Mouse (Mus musculus) frontal cortex, postnatal 14 days (tissue): ENCODE measurements at regions not wholly inside any gene's neighbourhood (a gene's known extent, or its start where the extent isn't known, plus 50 kb on each side); places are given as distances from the start of the nearest gene placed in this dataset.

Experiments used
- DNase-seq, 2 experiments: peaks; one replicate each; pipeline ENCODE4 v3.0.0; 2022; ENCODE audit warnings: low spot score in 2 of 2

DNA sequence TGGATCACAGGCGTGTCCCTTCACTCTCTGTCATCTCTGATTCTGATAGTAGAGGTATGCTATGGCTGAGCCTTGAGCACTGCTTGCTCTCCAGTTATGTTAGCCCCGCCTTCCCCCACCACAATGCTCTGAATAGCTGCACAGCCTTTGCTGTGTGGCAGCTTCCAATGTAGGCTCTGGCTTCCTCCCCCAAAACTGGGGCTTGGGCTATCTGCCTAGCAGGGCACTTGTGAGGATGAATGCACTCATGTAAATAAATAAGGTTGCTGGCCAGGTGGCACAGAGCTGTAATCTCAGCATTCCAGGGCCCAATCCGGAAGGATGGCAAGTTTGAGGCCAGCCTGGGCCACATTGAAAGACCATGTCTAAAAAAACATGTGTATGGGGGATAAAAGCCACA is 103.6 kb upstream of the Sdk1 start:
- no peak for DNase-seq

DNA sequence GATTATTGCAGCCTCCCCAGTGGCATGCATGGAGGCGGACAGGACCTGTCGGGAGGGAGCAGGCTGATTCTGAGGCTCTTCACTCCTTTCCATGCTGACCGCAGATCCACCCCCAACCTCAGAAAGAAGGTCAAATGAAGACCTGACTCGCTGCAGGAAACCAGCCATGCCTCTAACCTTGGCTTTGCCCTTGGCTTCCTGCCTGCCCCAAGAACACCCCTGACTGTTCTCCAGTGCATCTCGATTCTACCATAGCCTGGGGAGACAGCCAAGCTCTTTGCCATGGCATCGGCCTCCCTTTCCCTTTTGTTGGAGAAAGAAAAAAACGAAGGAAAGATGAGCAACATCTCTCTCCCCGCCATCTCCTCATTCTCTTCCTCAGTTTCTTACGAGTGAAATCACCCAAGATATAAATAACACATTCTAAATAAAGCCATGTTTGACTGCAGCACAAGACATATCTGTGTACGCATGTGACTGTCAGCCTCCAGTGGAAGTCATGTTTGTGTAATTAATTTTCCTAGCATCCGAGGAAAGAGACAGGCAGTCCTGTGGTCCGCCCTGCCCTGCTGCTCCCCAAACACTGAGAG is 102.4 kb upstream of the Sdk1 start:
- DNase-seq: no peak

DNA sequence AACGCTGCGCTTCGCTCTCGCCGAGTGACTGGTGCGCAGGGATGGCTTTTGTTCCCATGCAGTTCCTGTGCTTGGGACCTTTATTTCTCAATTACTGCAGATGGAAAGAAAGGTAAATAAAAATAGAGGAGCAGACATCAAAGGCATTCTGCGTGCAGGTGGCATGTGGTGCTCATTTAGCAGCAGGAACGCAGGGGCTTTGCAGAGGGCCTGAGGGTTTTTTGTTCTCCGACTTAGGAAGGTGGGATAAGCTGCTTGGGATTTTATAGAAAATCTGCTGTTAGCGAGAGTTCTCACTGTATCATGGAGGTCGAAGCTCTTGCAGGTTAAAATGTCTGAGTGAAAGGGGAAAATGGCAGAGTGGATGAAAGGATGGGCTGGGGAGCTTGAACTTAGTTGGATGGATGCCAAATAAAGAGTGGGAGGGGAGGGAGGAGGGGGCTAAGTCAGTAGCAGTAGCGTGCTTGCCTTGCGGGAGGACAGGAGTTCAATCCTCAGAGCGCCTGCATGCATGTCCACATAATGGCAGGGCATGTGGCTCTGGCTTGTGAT is 101.9 kb upstream of the Sdk1 start:
- no peak for DNase-seq

DNA sequence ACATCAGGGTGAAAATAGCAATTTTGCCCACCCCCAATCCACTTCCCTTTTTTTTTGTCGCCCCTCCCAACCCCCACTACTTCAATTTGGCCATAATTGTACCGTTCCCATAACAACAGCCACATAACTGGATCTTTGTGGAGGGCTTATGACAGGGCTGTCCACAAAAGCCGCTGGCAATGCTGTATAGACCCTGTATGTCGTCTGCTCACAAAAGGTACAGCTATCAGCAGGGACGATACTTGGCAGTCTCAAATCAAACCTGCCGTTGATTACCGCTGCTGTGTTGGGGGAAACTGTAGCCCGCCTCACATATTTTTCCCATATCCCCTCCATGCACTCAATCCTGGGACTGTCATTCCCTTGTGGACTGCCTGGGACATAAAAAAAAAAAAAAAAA is 80.9 kb upstream of the Sdk1 start:
- DNase-seq: no peak

DNA sequence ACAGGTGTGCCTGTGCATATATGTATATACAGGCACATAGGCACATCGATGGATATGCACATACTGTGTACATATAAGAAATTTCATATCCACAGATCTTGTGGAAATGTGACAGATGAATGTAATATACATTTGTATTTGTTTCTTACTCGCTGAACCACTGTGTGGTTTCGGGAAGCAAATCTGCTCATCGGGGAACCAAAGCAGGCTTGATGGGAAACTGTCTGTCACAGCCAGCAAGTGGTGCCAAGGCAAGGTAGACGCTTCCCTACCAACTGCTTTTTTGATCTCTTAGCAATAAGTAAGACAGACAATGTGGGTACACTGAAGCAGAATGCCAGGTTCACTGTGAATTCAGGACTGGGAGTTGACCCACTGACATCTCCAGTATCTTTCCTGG is 80.3 kb upstream of the Sdk1 start:
- DNase-seq: no peak

DNA sequence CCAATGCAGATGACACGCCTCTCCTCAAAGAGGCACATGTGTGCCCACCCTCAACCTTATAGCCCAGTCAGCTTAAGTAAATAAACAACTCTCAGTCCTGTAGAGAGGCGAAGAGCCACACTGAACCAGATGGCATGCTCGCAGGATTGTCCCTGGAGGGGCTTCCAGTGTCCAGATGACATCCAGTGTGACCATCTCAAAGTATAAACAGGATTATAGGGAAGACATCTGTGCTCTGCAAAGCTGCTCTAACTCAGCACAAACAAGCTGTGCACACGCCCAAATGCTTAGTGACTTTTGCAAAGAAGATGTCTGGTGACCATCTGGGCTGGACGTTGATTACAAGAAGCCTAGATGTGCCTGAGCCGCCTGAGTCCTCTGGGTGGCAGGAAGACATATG is 58.8 kb upstream of the Sdk1 start:
- no peak for DNase-seq

DNA sequence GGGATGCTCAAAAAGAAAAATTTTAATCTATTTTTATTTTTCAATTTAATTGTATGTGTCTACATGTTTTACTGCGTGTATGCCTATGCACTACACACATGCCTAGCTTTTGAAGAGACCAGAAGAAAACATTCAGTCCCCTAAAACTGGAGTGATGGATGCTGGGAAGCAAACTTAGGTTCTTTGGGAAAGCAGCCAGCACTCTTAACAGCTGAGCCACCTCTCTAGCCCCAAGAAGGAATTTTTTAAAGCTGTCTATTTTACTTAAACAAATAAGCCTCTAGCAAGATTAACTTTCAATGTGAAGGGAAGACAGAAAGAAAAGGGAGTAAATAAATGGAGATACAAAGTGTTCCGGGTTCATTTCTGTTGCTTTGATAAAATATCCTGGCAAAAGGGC is 52.3 kb upstream of the Sdk1 start:
- DNase-seq: no peak
